Mouse (Mus musculus) T-cell, adult 2 months (primary cell): Measurements from ENCODE around the gene Nos2.
"Not testable (repeated sequence)": the region's sequence is repeated elsewhere in the genome, so short reads cannot be mapped to it uniquely, and the experiment has no call there.

Experiments
- DNase-seq: peaks from one replicate; pipeline ENCODE4 v3.0.0; 2022; ENCODE audit warnings: low spot score

Nos2 gene

GRCm38 (mm10) chr11:78989206-78989605 is 68.6 kb downstream of the Nos2 start:
- not testable (repeated sequence) for DNase-seq

GRCm38 (mm10) chr11:78990096-78990495 is 69.5 kb downstream of the Nos2 start:
- no peak for DNase-seq

GRCm38 (mm10) chr11:78990875-78991543 is 70.4 kb downstream of the Nos2 start:
- DNase-seq = not testable (repeated sequence)

- no peak for DNase-seq
These were observed 78.5 kb downstream of the Nos2 start for GRCm38 (mm10) chr11:78999118-78999517.

- no peak for DNase-seq
These were observed 81.3 kb downstream of the Nos2 start for GRCm38 (mm10) chr11:79001871-79002270.

GRCm38 (mm10) chr11:79002551-79002951 is 82.0 kb downstream of the Nos2 start:
- no peak for DNase-seq

- no peak for DNase-seq
These were observed 82.6 kb downstream of the Nos2 start for GRCm38 (mm10) chr11:79003053-79003768.

- DNase-seq = no peak
These were observed 83.4 kb downstream of the Nos2 start for GRCm38 (mm10) chr11:79003769-79004638.

- DNase-seq = peak; percentile 38
These were observed 85.2 kb downstream of the Nos2 start for GRCm38 (mm10) chr11:79005578-79006394.

GRCm38 (mm10) chr11:79006417-79006816 is 85.8 kb downstream of the Nos2 start:
- no peak for DNase-seq

GRCm38 (mm10) chr11:79007356-79007755 is 86.8 kb downstream of the Nos2 start:
- DNase-seq = not testable (repeated sequence)

- no peak for DNase-seq
These were observed 87.6 kb downstream of the Nos2 start for GRCm38 (mm10) chr11:79008007-79008775.

- no peak for DNase-seq
These were observed 88.3 kb downstream of the Nos2 start for GRCm38 (mm10) chr11:79008891-79009290.
